Mouse (Mus musculus): Measurements from ENCODE around the gene Olig1. TPM values are rescaled to one million over a fixed set of nuclear protein-coding genes. Genes with fewer than 3 reads are reported as not detected.
A peak's percentile ranks its signal among the peaks of the same experiment; 100 is the strongest.

Gene Olig1
- total RNA-seq (2014; fragmentation: Nextera tagmentation) (not detected in 2 replicates), total RNA-seq (2017) (not detected in 2 replicates)

DNA sequence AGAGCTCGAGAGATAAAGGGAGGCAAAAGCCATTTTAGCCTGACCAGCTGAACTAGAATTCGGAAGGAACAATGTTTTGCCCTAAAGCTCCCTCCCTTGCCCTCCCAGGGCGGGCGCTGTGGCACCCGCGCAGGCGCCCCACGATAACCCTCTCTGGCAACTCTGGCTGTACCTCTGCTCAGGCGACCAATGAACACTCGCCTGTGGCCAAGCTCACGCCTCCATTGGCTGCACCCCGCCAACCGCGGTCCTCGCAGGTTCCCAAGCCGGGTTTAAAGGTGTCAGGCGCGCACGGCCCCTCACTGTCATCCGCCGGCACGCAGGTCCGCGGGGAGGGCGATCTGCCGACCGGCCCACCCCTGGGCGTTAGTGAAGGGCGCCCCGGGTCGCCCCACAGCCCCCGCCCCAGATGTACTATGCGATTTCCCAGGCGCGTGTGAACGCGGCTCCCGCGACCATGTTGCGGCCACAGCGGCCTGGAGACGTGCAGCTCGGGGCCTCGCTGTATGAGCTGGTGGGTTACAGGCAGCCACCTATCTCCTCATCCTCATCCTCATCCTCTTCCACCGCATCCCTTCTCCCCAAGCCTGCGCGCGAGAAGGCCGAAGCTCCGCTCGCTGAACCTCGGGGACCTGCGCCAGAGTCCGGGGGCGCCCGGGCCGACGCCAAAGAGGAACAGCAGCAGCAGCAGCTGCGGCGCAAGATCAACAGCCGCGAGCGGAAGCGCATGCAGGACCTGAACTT, at the start of gene Olig1:
Gene Olig1, plus strand, starts transcription at position 305 of the 744 bp plus-strand sequence.
- peak; percentile 57 for ATAC-seq (replicated peaks; ENCODE audit: poor library complexity, severe bottlenecking)

DNA sequence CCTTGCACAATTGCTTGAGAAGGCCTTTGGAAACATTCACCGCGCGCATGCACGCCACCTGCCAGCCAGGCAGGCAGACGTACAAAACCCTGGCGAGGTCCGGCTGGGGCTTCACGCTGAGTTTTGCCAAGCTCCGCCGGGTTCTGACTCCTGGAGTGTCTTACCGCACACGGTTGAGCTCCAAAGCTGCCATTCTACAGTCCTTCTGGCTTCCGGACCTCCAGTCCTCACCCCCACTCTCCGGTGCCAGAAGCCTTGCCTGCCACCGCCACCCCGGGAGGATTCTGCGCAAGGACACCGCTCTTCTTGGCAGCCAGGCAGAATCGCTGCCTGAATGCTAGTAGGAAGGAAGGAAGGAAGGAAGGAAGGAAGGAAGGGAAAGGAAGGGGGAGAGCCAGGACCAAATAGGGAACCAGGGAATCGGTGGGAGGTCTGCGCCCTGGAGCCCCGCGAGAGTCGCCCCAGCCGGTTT, 47.4 kb upstream of the Olig1 start:
- ATAC-seq (replicated peaks; ENCODE audit: poor library complexity, severe bottlenecking) = 0 out of 2 replicates have a peak, but pooled peaks have one; percentile 17

DNA sequence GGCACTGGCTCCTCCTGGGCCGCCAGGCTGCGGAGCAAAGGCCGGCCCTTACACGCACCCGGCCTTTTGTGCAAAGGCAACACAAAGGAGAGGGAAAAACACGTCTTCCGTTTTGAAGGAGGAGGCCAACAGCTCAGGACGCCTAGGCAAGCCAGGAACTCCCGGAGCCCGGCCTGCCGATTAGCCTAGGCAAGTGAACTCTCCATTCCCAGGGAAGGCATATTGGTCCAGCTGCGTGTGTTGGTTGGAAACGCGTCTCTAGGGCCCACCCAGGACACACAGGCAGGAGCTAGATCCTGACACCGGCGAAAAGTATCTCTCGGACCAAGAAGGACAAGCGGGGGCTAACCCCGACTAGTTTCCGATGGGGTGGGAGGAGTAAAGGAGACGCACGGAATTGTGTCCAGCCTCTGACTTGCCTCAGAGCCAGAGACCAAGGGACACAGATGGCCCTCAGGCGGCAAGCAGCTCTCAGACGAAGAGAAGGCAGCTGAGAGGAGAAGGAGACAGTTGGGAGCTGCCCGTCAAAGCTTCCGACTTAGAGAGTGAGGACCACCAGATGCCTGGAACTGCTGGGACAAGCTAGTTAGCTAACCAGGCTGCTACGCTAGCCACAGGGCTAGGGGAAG, 46.8 kb upstream of the Olig1 start:
- 0 out of 2 replicates have a peak, but pooled peaks have one; percentile 10 for ATAC-seq (replicated peaks; ENCODE audit: poor library complexity, severe bottlenecking)

DNA sequence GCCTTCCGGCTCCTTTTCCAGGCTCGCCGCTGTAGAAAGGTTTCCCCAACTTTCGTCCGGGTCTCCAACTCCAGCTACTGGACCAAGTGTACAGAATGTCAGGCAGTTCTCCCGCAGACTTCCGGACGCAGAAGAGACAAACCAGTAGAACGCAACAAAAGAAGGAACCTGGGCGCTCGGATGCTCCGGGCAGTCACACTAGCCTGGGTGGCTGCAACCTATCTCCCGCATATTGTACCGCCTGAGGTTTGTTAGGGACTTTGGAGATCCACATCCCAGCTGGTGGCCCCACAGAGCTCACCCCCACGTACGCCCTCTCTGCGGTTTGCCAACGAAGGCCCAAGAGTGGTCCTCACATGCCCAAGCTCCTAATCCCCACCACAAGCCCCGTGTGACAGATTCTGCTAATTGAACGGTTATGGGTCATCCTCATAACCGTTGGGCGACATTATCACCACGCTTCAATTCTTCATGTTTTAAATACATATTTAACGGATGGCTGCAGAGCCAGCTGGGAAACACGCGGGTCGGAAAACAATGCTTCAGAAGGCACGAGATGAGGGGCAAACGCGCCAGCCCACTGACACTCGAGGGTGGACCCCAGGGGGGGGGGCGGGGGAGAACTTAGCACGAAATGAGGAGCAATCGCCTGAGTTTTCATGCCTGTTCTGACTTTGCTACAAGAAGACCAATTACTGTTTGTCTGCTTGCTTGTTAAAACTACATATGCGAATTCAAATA, 46.1 kb upstream of the Olig1 start:
- ATAC-seq (replicated peaks; ENCODE audit: poor library complexity, severe bottlenecking) = peak; percentile 18; the same call in 1 of the 2 replicates

- no peak for ATAC-seq (replicated peaks; ENCODE audit: poor library complexity, severe bottlenecking)
Observed at GRCm38 (mm10) chr16:91224068-91224402, 45.5 kb upstream of the Olig1 start.

DNA sequence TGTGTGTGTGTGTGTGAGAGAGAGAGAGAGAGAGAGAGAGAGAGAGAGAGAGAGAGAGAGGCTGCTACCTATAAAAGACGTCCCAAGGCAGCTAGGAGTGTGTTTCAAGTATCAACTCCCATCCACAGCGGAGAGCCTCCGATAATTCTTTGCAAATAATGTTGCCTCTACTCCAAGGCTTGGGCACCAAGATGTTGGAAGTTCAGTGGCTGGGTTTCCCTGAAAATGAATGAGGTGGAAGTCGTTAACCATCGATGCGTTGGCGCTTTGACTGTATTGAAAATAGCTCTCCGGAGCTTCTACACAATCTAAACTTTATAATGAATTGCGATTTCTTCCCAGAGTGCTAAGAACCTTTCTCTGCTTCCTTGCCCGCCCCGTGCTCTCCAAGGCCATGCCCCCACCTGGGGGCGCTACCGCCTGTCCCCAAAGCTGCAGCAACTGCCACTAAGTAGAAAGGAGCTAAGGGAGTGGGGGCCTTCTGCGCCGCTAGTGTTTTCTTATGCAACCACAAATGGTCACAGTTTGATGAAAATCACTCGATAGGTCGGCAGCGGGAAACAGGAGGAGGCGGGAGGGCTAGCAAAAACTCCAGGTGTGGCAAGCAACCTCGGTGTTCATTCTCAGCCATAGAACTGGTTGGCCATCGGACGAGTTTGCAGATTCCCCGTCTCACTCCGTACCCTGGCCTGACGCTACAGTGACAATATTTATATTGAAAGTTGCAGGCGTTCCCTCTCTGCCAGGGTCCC, 44.9 kb upstream of the Olig1 start:
- no peak for ATAC-seq (replicated peaks; ENCODE audit: poor library complexity, severe bottlenecking)

GRCm38 (mm10) chr16:91225233-91226037, 44.1 kb upstream of the Olig1 start, which contains the start of gene Olig2:
TSS of gene Olig2 (plus strand) at chr16:91225457.
- ATAC-seq (replicated peaks; ENCODE audit: poor library complexity, severe bottlenecking) = no peak

GRCm38 (mm10) chr16:91226038-91226882, 43.3 kb upstream of the Olig1 start:
- ATAC-seq (replicated peaks; ENCODE audit: poor library complexity, severe bottlenecking) = no peak

DNA sequence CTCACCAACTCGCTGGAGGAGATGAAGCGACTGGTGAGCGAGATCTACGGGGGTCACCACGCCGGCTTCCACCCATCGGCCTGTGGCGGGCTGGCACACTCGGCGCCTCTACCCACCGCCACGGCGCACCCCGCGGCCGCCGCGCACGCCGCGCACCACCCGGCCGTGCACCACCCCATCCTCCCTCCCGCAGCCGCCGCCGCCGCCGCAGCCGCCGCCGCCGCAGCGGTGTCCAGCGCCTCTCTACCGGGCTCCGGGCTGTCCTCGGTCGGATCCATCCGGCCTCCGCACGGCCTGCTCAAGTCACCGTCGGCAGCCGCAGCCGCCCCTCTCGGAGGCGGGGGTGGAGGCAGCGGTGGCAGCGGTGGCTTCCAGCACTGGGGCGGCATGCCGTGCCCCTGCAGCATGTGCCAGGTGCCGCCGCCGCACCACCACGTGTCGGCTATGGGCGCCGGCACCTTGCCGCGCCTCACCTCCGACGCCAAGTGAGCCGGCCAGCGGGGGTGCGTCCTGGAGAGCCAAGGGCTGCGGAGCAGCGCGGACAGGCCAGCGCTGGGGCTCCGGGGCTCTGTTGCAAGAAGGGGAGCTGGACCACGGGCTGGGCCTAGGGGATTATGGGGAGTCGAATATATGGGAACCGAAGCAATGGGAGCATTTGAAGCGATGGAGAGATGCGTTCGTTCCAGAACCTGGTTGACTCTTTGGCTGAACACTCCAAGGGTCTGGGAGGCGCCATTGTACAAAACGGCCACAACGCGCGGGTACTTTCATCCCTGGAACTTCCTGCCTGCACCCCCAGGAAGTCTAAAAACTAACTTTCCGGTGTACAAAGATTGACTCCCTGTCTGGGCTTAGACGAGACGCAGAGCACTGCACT, 42.5 kb upstream of the Olig1 start:
- ATAC-seq (replicated peaks; ENCODE audit: poor library complexity, severe bottlenecking) = no peak

- ATAC-seq (replicated peaks; ENCODE audit: poor library complexity, severe bottlenecking) = no peak
Observed at GRCm38 (mm10) chr16:91227760-91228043, 41.9 kb upstream of the Olig1 start.

- ATAC-seq (replicated peaks; ENCODE audit: poor library complexity, severe bottlenecking) = no peak
Observed at GRCm38 (mm10) chr16:91228238-91229071, 41.1 kb upstream of the Olig1 start.

DNA sequence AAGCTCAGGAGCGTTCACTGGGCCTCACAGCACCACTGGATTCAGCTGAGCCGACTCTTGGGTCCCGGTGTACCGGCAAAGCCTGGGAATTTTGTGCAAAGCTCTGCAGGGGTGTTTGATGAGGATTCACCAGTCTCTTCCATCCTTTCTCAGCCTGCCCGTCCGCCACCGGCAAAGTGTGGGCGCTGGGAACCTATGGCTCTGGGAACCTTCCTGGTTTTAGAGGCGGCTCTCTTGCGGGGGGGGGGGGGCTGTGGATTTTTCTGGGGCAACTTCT, 40.6 kb upstream of the Olig1 start:
- ATAC-seq (replicated peaks; ENCODE audit: poor library complexity, severe bottlenecking) = no peak

DNA sequence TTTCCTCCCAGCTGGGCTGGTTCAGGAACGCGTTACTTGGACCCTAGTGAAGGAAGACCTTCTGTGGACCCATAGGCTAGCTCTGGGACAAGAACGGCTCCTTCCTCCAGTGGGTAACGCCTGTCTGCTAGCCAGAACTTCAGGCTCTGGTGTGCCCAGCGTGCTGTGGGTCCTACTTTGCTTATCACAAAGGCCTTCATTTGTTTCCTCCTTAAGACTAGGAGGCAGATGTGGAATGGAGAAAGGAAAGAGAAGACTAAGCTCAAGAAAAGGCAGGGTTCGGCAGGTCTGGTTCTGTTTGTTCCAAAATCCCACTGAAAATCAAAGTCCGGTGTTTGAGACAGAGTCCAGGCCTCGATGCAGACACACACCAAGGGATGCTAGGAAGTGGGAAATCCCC, 39.9 kb upstream of the Olig1 start:
- no peak for ATAC-seq (replicated peaks; ENCODE audit: poor library complexity, severe bottlenecking)

GRCm38 (mm10) chr16:91231781-91232469, 37.6 kb upstream of the Olig1 start:
- ATAC-seq (replicated peaks; ENCODE audit: poor library complexity, severe bottlenecking) = no peak

- peak; percentile 64 for ATAC-seq (replicated peaks; ENCODE audit: poor library complexity, severe bottlenecking)
Observed at GRCm38 (mm10) chr16:91232470-91233240, 36.9 kb upstream of the Olig1 start.
